In genomic region chr4:21321769-21322168, GRCm38 (mm10) we compare ENCODE assay signal across 18 mouse cellular contexts.
"Had no signal": no experiment of that assay in that cellular context is flagged by ENCODE, and none has a peak within 500 bp of the region (broad histone marks: within the 10 kb centered on the region; RNA-seq: fewer than 3 reads in every experiment).

No protein-coding gene starts in this region.

- DNase-seq: lung, adult 18-20 months; lung, embryonic 14.5 days; lung, postnatal 10 days; lung, postnatal 4 days; midbrain, embryonic 14.5 days; retina, postnatal 1 day; right cerebral cortex, adult 18-20 months; right cerebral cortex, postnatal 25 days; right cerebral cortex, postnatal 4 days; spleen, adult 18-20 months; thymus, adult 2 months; thymus, postnatal 25 days; thymus, postnatal 4 days had no signal

- H3K4me2 ChIP-seq: lung, embryonic 14.5 days; neural tube, embryonic 13.5 days; neural tube, embryonic 15.5 days had no signal

- ATAC-seq: midbrain, embryonic 16.5 days had no signal

- H3K27me3 ChIP-seq: neural tube, embryonic 13.5 days; neural tube, embryonic 15.5 days had no signal

- H3K9me3 ChIP-seq: midbrain, embryonic 10.5 days; neural tube, embryonic 13.5 days; neural tube, embryonic 15.5 days had no signal

- H3K36me3 ChIP-seq: midbrain, embryonic 10.5 days; neural tube, embryonic 13.5 days; neural tube, embryonic 15.5 days had no signal

- H3K9ac ChIP-seq: lung, embryonic 14.5 days; neural tube, embryonic 13.5 days; neural tube, embryonic 15.5 days had no signal

- H3K27ac ChIP-seq: midbrain, embryonic 10.5 days; neural tube, embryonic 13.5 days; neural tube, embryonic 15.5 days had no signal

- H3K4me3 ChIP-seq: midbrain, embryonic 10.5 days; myocyte; neural tube, embryonic 13.5 days; neural tube, embryonic 15.5 days had no signal

- H3K4me1 ChIP-seq: midbrain, embryonic 10.5 days; neural tube, embryonic 13.5 days; neural tube, embryonic 15.5 days had no signal
